Mouse (Mus musculus) midbrain, embryonic 11.5 days (tissue): ENCODE results near the gene Cabcoco1. TPM values are rescaled to one million over a fixed set of nuclear protein-coding genes. Genes with fewer than 3 reads are reported as not detected.

Experiments used
- ATAC-seq: fragments of 200-750 bp; cut with Nextera tagmentation; 2 replicates; pipeline ENCODE4 v1.8.0; 2017; ENCODE audit warnings: moderate TSS enrichment, moderate library complexity; ENCODE audit not compliant: low FRiP score
- DNase-seq: peaks from one replicate; pipeline ENCODE4 v3.0.0; 2015; ENCODE audit warnings: low spot score; ENCODE audit errors: missing footprints
- H3K27ac ChIP-seq: fragments of 300-500 bp; sonication (generic); 2 replicates; pipeline ENCODE4 v1.5.1; 2014; ENCODE audit warnings: low read depth, low read length
- H3K27me3 ChIP-seq: fragments of 300-500 bp; sonication (generic); 2 replicates; pipeline ENCODE4 v1.6.1; 2014; ENCODE audit warnings: mild to moderate bottlenecking, low read length, moderate library complexity, mixed read lengths; ENCODE audit not compliant: control insufficient read depth, insufficient read depth
- H3K36me3 ChIP-seq: fragments of 300-500 bp; sonication (generic); 2 replicates; pipeline ENCODE4 v1.6.1; 2014; ENCODE audit warnings: mild to moderate bottlenecking, low read length, moderate library complexity, mixed read lengths; ENCODE audit not compliant: control insufficient read depth, insufficient read depth
- H3K4me1 ChIP-seq: fragments of 300-500 bp; sonication (generic); 2 replicates; pipeline ENCODE4 v1.6.1; 2014; ENCODE audit warnings: low read length; ENCODE audit not compliant: control insufficient read depth, insufficient read depth
- H3K4me2 ChIP-seq: fragments of 300-500 bp; sonication (generic); 2 replicates; pipeline ENCODE4 v1.6.1; 2014; ENCODE audit warnings: mild to moderate bottlenecking, moderate library complexity
- H3K4me3 ChIP-seq: fragments of 300-500 bp; sonication (generic); 2 replicates; pipeline ENCODE4 v1.5.1; 2014; ENCODE audit warnings: low read depth, low read length
- H3K9ac ChIP-seq: fragments of 300-500 bp; sonication (generic); 2 replicates; pipeline ENCODE4 v1.6.1; 2014; ENCODE audit warnings: low read length
- H3K9me3 ChIP-seq: fragments of 300-500 bp; sonication (generic); 2 replicates; pipeline ENCODE4 v1.6.1; 2016; ENCODE audit warnings: low read length; ENCODE audit not compliant: control insufficient read depth
- WGBS: fragments of 180-500 bp; shearing (Covaris S2); extraction: QIAGEN DNeasy Blood & Tissue Kit; methylation state at CpG from one replicate; pipeline ENCODE4 v1.1.7; 2014; 5-methylcytosine and 5-hydroxymethylcytosine counted together
- polyA plus RNA-seq: library from polyadenylated mRNA; unstranded; fragments of >200 nt; fragmentation: Nextera tagmentation; extraction: Ambion mirVana; gene quantifications from 2 replicates; pipeline ENCODE4 v1.2.1, GENCODE M21; 2014

The Cabcoco1 gene
- polyA plus RNA-seq, 1 experiment from 2014 or later, result 0.18 TPM

DNA sequence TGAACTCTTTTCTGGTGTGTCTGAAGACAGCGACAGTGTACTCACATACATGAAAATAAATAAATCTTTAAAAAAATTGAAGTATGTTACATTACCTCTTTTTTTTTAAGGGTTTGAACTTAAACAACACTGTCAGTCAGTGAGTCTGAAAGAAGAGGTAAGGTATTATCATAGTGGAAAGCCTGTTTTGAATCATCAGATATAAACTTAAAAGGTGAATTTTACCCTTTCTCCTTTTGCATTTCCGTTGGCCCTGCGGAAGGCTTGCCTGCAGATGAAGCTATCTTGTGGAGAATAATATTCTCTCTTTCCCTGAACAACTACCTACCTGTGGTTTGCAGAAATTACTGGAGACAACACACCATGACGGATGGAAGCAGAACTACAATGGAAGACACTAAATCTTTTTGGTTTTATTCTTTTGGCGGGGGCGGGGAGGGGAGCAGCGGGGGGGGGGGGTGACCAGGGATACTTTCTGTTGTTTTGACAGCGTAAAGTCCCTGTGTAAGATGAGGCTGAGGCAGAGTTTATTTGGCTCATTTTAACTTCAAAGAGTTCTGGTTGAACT is 96.4 kb downstream of the Cabcoco1 start:
- DNase-seq (no peak), ATAC-seq (no peak)
- 57% methylated on average over 8 of the region's 8 CpGs for WGBS
- Histone ChIP-seq H3K27ac (no peak overlapping the region), H3K9me3 (no peaks in the 10 kb centered on the region), H3K4me2 (no peak overlapping the region), H3K36me3 (no peaks in the 10 kb centered on the region), H3K4me3 (no peak overlapping the region), H3K4me1 (peaks cover 3% of the 10 kb centered on the region; the same call in 1 of the 2 replicates), H3K9ac (no peak overlapping the region), H3K27me3 (no peaks in the 10 kb centered on the region)

DNA sequence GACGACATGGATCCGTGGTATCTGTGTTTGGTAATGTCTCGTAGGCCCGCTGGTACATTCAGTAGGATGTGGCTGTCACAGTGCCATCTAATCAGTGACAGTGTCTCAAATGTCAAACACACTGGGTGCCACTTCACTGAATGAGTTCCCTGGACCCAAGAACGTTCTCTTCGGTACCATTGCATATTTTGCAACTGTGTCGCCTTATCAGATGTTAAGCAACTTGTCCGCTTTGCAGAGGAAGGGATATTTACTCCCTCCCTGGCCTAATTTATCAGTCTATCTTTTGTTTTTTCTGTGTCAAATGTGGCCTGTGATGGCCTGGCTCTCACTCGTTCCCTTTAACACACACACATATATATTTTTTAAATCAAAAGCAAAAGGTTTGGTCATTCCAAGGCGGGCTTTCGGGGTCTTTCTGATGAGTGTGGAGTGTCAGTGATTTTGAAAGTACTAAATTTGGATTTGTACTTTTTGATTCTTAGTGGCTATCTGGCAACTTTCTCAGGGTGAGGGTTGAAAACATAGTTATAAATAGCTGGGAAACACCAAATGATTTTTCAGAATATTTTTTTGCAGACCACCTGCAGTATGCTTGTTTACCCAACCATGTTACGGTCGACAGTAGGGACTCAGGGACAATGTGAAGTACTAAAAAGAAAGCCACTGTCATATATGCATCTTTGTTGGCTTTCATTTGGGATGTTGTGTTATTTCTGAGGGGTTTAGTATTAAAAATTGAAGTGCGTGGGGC is 97.2 kb downstream of the Cabcoco1 start:
- Histone ChIP-seq H3K9ac (no peak overlapping the region), H3K9me3 (no peaks in the 10 kb centered on the region), H3K27ac (no peak overlapping the region), H3K4me1 (peaks cover 3% of the 10 kb centered on the region; the same call in 1 of the 2 replicates), H3K36me3 (no peaks in the 10 kb centered on the region), H3K4me2 (no peak overlapping the region), H3K4me3 (no peak overlapping the region), H3K27me3 (no peaks in the 10 kb centered on the region)
- DNase-seq (no peak), ATAC-seq (no peak)
- WGBS, result 90% methylated on average over 14 of the region's 14 CpGs

DNA sequence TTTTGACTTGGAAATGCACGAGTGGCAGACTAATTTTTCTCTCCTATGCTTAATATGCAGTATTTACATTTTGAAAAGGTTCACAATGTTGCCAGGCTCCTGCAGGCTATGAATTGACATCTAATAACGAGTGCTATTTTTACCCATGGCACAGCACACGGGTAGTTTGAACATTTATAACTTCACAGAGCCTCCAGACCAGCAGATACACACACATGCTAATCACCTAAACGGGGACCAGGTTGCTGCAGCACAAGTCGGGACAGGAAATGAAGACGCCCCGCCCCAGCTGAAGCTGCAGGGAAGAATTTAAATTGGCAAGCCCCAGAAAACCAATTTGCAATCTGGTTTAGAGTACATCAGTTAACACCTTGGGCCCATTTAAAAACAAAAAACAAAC is 98.6 kb downstream of the Cabcoco1 start:
- H3K9me3 ChIP-seq, result no peaks in the 10 kb centered on the region
- H3K27ac ChIP-seq, result no peak overlapping the region
- 37% methylated on average over 7 of the region's 7 CpGs for WGBS
- no peak overlapping the region for H3K4me3 ChIP-seq
- H3K9ac ChIP-seq, result no peak overlapping the region
- ATAC-seq (no peak), DNase-seq (no peak)
- H3K27me3 ChIP-seq, result no peaks in the 10 kb centered on the region
- no peak overlapping the region for H3K4me2 ChIP-seq
- peaks cover 3% of the 10 kb centered on the region; the same call in 1 of the 2 replicates for H3K4me1 ChIP-seq
- H3K36me3 ChIP-seq, result no peaks in the 10 kb centered on the region

DNA sequence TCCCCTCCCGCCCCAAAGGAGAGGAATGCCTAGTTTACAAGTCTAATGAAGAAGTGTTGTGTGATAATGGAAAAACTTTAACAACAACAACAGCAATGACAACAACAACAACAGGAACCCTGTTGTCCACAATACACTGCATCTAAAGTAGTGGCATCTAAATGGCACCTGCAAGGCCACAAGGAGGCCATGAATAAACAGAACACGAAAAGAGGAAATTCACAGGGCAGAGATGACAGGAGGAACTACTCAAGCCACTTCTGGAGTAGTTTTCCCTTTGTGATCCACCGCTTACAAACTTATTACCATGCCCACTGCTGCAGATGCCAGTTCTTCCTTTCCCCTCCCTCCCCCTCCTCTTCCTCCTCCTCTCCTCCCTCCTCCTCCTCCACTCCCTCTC is 99.0 kb downstream of the Cabcoco1 start:
- DNase-seq, result no peak
- no peak for ATAC-seq
- no peak overlapping the region for H3K9ac ChIP-seq
- no peak overlapping the region for H3K27ac ChIP-seq
- H3K4me3 ChIP-seq, result no peak overlapping the region
- H3K4me1 ChIP-seq, result peaks cover 3% of the 10 kb centered on the region; the same call in 1 of the 2 replicates
- no peaks in the 10 kb centered on the region for H3K36me3 ChIP-seq
- 23% methylated on average over 3 of the region's 3 CpGs for WGBS
- H3K27me3 ChIP-seq, result no peaks in the 10 kb centered on the region
- no peaks in the 10 kb centered on the region for H3K9me3 ChIP-seq
- no peak overlapping the region for H3K4me2 ChIP-seq

DNA sequence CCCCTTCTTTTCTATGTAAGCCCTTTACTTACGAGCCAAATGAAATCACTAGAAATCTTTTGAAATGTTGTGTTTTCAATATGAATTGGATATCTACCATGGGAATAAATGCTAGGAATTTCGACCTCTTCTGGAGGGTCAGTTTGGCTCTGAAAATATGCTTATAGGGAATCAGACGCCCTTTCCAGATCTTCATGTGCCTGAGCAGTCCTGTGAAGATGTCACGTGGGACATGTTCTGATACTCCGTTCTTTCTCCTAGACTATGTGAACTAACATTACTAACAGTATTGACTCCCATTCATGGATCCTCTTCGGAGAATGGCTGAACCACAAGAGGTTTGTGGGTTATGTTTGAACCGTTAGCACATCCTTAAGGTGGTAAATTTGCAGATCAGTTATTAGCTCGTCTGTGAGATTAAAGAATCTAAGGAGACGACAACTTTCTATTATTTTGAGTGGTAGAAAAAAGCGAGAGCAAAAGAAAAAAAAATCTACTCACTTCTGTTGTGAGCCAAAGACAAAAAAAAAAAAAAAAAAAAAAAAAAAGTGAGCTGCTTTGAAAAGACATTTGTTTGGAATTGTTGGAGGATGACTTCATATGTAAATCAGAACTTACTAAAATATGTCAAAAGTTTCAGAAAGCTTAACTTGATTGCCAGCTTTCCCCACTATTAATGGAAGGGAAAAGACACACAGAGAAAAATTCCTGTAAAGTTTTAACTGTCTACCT is 99.6 kb downstream of the Cabcoco1 start:
- H3K4me1 ChIP-seq, result peaks cover 3% of the 10 kb centered on the region; the same call in 1 of the 2 replicates
- no peaks in the 10 kb centered on the region for H3K9me3 ChIP-seq
- H3K27me3 ChIP-seq, result no peaks in the 10 kb centered on the region
- no peak overlapping the region for H3K4me3 ChIP-seq
- no peaks in the 10 kb centered on the region for H3K36me3 ChIP-seq
- WGBS, result 73% methylated on average over 10 of the region's 10 CpGs
- H3K9ac ChIP-seq, result no peak overlapping the region
- ATAC-seq, result no peak
- H3K27ac ChIP-seq, result no peak overlapping the region
- no peak for DNase-seq
- no peak overlapping the region for H3K4me2 ChIP-seq

DNA sequence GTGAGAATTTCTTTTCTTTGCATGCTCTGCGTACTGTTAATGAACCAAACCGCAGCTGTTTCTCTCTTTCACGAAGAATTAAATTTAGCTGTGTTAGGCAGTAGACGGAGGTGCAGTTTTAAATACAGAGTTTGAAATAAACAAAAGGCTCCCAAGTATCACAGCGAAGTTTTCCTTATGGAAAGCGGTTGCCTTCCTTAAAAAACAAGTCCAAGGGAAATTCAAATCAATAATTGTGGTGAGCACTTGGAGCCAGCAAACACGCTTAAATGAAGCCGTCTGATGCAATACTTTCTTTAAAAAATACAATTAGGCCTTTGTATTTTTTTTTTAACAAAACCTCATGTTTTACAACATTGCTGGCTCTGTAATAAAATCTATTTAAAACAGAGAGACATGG is 101.2 kb downstream of the Cabcoco1 start:
- H3K27ac ChIP-seq, result no peak overlapping the region
- peaks cover 3% of the 10 kb centered on the region; the same call in 1 of the 2 replicates for H3K4me1 ChIP-seq
- no peaks in the 10 kb centered on the region for H3K9me3 ChIP-seq
- no peak overlapping the region for H3K4me2 ChIP-seq
- H3K9ac ChIP-seq, result no peak overlapping the region
- no peak for DNase-seq
- no peaks in the 10 kb centered on the region for H3K36me3 ChIP-seq
- no peaks in the 10 kb centered on the region for H3K27me3 ChIP-seq
- ATAC-seq, result no peak
- 91% methylated on average over 8 of the region's 8 CpGs for WGBS
- H3K4me3 ChIP-seq, result no peak overlapping the region

DNA sequence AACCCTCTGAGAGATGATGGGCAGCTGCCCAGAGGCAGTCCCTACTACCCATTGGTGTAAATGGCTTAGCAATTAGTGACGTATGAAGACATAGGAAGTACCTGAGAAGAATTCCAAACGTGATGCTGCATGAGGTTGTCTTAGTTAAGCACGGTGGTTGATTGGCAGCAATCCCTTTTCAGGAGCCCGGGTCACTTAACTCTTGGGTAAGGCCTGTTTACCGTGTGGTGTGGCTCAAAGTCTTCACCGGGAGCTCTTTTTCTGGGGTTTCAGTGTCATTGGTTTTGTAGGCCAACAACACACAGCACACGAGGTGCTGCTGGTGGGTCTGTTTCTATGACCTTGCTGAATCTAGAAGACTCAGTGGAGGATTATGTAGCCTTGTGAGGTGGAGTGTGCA is 105.9 kb downstream of the Cabcoco1 start:
- Histone ChIP-seq H3K4me2 (no peak overlapping the region), H3K4me1 (no peaks in the 10 kb centered on the region), H3K27ac (no peak overlapping the region), H3K9me3 (no peaks in the 10 kb centered on the region), H3K9ac (no peak overlapping the region), H3K27me3 (no peaks in the 10 kb centered on the region), H3K4me3 (no peak overlapping the region), H3K36me3 (no peaks in the 10 kb centered on the region)
- 86% methylated on average over 7 of the region's 7 CpGs for WGBS
- DNase-seq (no peak), ATAC-seq (no peak)

DNA sequence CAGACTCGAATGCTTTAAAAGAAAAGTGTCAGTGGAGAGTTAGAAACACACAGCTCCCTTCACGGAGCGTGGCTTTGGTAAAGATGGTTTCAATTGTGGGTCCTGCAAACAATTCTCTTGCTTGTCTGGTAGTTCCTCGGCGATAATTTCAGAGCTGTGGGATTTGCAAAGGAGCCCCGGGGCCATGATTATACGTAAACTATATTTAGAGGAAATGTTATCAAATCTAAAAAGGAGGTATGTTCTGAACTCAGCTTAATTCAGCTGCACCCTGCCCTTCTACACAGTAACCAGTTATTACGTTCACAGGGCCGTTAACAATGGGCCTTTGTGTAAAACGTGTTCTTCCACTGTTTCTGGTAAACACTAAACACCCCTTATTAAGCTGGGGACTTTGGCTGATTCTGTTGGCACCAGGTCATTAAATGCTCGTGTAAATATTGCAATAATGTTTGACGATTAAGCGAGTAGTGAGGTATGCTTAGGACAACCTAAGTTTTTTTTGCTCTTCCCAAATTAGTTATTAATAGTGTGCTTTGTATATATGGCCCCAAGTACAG is 106.6 kb downstream of the Cabcoco1 start:
- no peak overlapping the region for H3K4me3 ChIP-seq
- ATAC-seq (no peak), DNase-seq (no peak)
- H3K4me2 ChIP-seq, result no peak overlapping the region
- 81% methylated on average over 13 of the region's 13 CpGs for WGBS
- no peak overlapping the region for H3K27ac ChIP-seq
- no peaks in the 10 kb centered on the region for H3K4me1 ChIP-seq
- no peaks in the 10 kb centered on the region for H3K9me3 ChIP-seq
- no peak overlapping the region for H3K9ac ChIP-seq
- no peaks in the 10 kb centered on the region for H3K27me3 ChIP-seq
- H3K36me3 ChIP-seq, result no peaks in the 10 kb centered on the region
